ENCODE assay signal across 36 mouse cellular contexts in genomic region chr7:30842092-30842491, GRCm38 (mm10). TPM values are rescaled to one million over a fixed set of nuclear protein-coding genes. Genes with fewer than 3 reads are reported as not detected.
DNase-seq lines count a peak whose midpoint lies in the region; ATAC-seq and TF ChIP-seq lines count a peak whose summit lies in the region.
"Had no signal": no experiment of that assay in that cellular context is flagged by ENCODE, and none has a peak within 500 bp of the region (broad histone marks: within the 10 kb centered on the region; RNA-seq: fewer than 3 reads in every experiment).

No protein-coding gene starts in this region.

- TF ChIP-seq CTCF in lung, adult 2 months (IDR thresholded peaks at IDR 0.05; ENCODE audit: insufficient read depth, low read length) = no peak
- no peak for TF ChIP-seq CTCF in G1E (IDR thresholded peaks at IDR 0.05; ENCODE audit: low read depth, low read length)

- H3K27me3 ChIP-seq in G1E (ENCODE audit: insufficient read depth, low read length) = peaks cover 4% of the 10 kb centered on the region; the same call in 1 of the 2 replicates
- H3K27me3 ChIP-seq in splenic B cell, adult 2 months (ENCODE audit: control insufficient read depth, insufficient read depth, low read length, poor library complexity, severe bottlenecking) = no peaks in the 10 kb centered on the region
- H3K27me3 ChIP-seq: embryonic facial prominence, embryonic 13.5 days; hindbrain, embryonic 13.5 days; liver, embryonic 13.5 days; lung, embryonic 15.5 days; megakaryocyte, embryonic 14.5 days; midbrain, embryonic 13.5 days; neural tube, embryonic 12.5 days had no signal

- H3K4me3 ChIP-seq in lung, adult 2 months (replicated peaks; ENCODE audit: extremely low read depth, low read depth, low read length) = no peak overlapping the region
- H3K4me3 ChIP-seq in G1E (ENCODE audit: low read depth, low read length) = no peak overlapping the region
- H3K4me3 ChIP-seq: embryonic facial prominence, embryonic 13.5 days; erythroblast, embryonic 14.5 days; gastrocnemius, adult 2 months; heart, embryonic 13.5 days; hindbrain, embryonic 13.5 days; left cerebral cortex, adult 2 months; liver, embryonic 13.5 days; lung, embryonic 15.5 days; megakaryocyte, embryonic 14.5 days; midbrain, embryonic 13.5 days; neural tube, embryonic 12.5 days had no signal

- DNase-seq in lung, postnatal 36 days = peak; percentile 15
- DNase-seq in lung, adult 2 months = no peak
- DNase-seq in G1E (ENCODE audit: low spot score) (peak; percentile 11), MN1 (ENCODE audit: low spot score) (no peak)
- DNase-seq in splenic B cell, adult 2 months (ENCODE audit: low read depth, low spot score) = peak; percentile 90
- no peak for DNase-seq in embryo, embryonic 10.5 days (ENCODE audit: low spot score)
- DNase-seq in urinary bladder, adult 18-20 months (ENCODE audit: low spot score in 2 of 2) = no peak
- DNase-seq: adrenal gland, postnatal 36 days; cerebellum, adult 11-12 months; cerebellum, postnatal 10 days; embryo, embryonic 11 days; gastrocnemius, adult 2 months; heart, postnatal 14 days; kidney, adult 18-20 months; liver, embryonic 13.5 days; retina, postnatal 1 day had no signal

- H3K36me3 ChIP-seq in G1E (replicated peaks) = no peaks in the 10 kb centered on the region
- no peaks in the 10 kb centered on the region for H3K36me3 ChIP-seq in splenic B cell, adult 2 months (ENCODE audit: control insufficient read depth, insufficient read depth, low read length, poor library complexity, severe bottlenecking)
- H3K36me3 ChIP-seq: embryonic facial prominence, embryonic 13.5 days; heart, embryonic 13.5 days; hindbrain, embryonic 13.5 days; liver, embryonic 13.5 days; lung, embryonic 15.5 days; midbrain, embryonic 13.5 days; neural tube, embryonic 12.5 days had no signal

- WGBS in lung, adult 2 months = 68% methylated on average over 5 of the region's 5 CpGs

- H3K9me3 ChIP-seq in G1E (replicated peaks) = no peaks in the 10 kb centered on the region
- H3K9me3 ChIP-seq: embryonic facial prominence, embryonic 13.5 days; heart, embryonic 13.5 days; hindbrain, embryonic 13.5 days; liver, embryonic 13.5 days; lung, embryonic 15.5 days; megakaryocyte, embryonic 14.5 days; midbrain, embryonic 13.5 days; neural tube, embryonic 12.5 days had no signal

- ATAC-seq in G1E (ENCODE audit: extremely low read depth, insufficient number of reproducible peaks, low FRiP score, poor library complexity, severe bottlenecking) = peak; percentile 55; the same call in 1 of the 2 replicates
- ATAC-seq in hematopoietic stem cell, adult 5-6 weeks (replicated peaks in 1 of 2; ENCODE audit: insufficient read depth in 1 of 2, low FRiP score in 2 of 2, low TSS enrichment in 1 of 2, low read depth in 1 of 2, poor library complexity in 2 of 2, severe bottlenecking in 2 of 2) = peak; percentile 81 to 92
- ATAC-seq: forebrain, embryonic 14.5 days; midbrain, embryonic 13.5 days; Patski had no signal

- no peak for TF ChIP-seq POLR2A in lung, adult 2 months (IDR thresholded peaks at IDR 0.05; ENCODE audit: borderline replicate concordance, extremely low read depth, low read depth, low read length)

- H3K4me1 ChIP-seq in lung, adult 2 months (ENCODE audit: control insufficient read depth, insufficient read depth, low read length) = no peaks in the 10 kb centered on the region
- peaks cover 25% of the 10 kb centered on the region for H3K4me1 ChIP-seq in G1E (ENCODE audit: insufficient read depth, low read depth, low read length)
- H3K4me1 ChIP-seq: lung, embryonic 15.5 days had no signal

RNA-seq across cellular contexts. Expression of gene Ffar3, which starts 13.9 kb away (rescaled TPM):
- polyA plus RNA-seq in lung, adult 2 months (2012; rRNA removed) = not detected in 2 replicates
- total RNA-seq in G1E (2014; fragmentation: Nextera tagmentation) = not detected in 2 replicates
- 0.12 TPM in 1 of 2 replicates, not detected in the other for total RNA-seq in G1E (2017)
- not detected in 2 replicates for polyA plus RNA-seq in G1E (2012)
- not detected in 2 replicates for total RNA-seq in hematopoietic stem cell, adult 5-6 weeks (2017)
- total RNA-seq: gastrocnemius, adult 2 months; heart, postnatal 14 days; layer of hippocampus, postnatal 10 days; left cerebral cortex, adult 2 months; left cerebral cortex, postnatal 36 days had no signal
- polyA plus RNA-seq: embryonic facial prominence, embryonic 13.5 days; erythroblast, embryonic 14.5 days; forebrain, embryonic 14.5 days; frontal cortex, adult 2 months; gonadal fat pad, adult 2 months; heart, embryonic 13.5 days; limb, embryonic 14.5 days; liver, embryonic 13.5 days; lung, embryonic 15.5 days; midbrain, embryonic 13.5 days; neural tube, embryonic 12.5 days; Patski; thymus, postnatal 0 days; urinary bladder, adult 2 months had no signal

RNA-seq across cellular contexts. Expression of gene Ffar2, which starts 18.5 kb away (rescaled TPM):
- 3.0 and 5.2 TPM in 2 replicates for polyA plus RNA-seq in lung, adult 2 months (2012; rRNA removed)
- total RNA-seq in G1E (2014; fragmentation: Nextera tagmentation) (not detected in 2 replicates), G1E (2017) (0.23 and 0.33 TPM in 2 replicates)
- 0.31 and 0.34 TPM in 2 replicates for polyA plus RNA-seq in G1E (2012)
- total RNA-seq in hematopoietic stem cell, adult 5-6 weeks (2017) = 31.8 and 42.8 TPM in 2 replicates
- total RNA-seq: left cerebral cortex, adult 2 months; left cerebral cortex, postnatal 36 days had no signal
- polyA plus RNA-seq: embryonic facial prominence, embryonic 13.5 days; erythroblast, embryonic 14.5 days; heart, embryonic 13.5 days; Patski had no signal

RNA-seq across cellular contexts. Expression of gene Ffar1, which starts 19.3 kb away (rescaled TPM):
- 0.78 and 1.3 TPM in 2 replicates for polyA plus RNA-seq in lung, adult 2 months (2012; rRNA removed)
- total RNA-seq in G1E (2014; fragmentation: Nextera tagmentation) (not detected in 2 replicates), G1E (2017) (0.06 and 0.11 TPM in 2 replicates)
- not detected in 2 replicates for polyA plus RNA-seq in G1E (2012)
- total RNA-seq in hematopoietic stem cell, adult 5-6 weeks (2017) = not detected in 2 replicates
- total RNA-seq: adrenal gland, adult 18-20 months; adrenal gland, postnatal 36 days; gastrocnemius, adult 2 months; heart, postnatal 14 days; layer of hippocampus, postnatal 10 days; left cerebral cortex, adult 2 months; left cerebral cortex, postnatal 36 days had no signal
- polyA plus RNA-seq: embryonic facial prominence, embryonic 13.5 days; erythroblast, embryonic 14.5 days; forebrain, embryonic 14.5 days; frontal cortex, adult 2 months; heart, embryonic 13.5 days; hindbrain, embryonic 13.5 days; liver, embryonic 13.5 days; lung, embryonic 15.5 days; midbrain, embryonic 13.5 days; neural tube, embryonic 12.5 days; Patski; thymus, postnatal 0 days; urinary bladder, adult 2 months had no signal

RNA-seq across cellular contexts. Expression of gene Cd22, which starts 38.0 kb away (rescaled TPM):
- 14.4 and 19.3 TPM in 2 replicates for polyA plus RNA-seq in lung, adult 2 months (2012; rRNA removed)
- total RNA-seq in G1E (2014; fragmentation: Nextera tagmentation) = not detected in 2 replicates
- 0.22 TPM in 1 of 2 replicates, not detected in the other for total RNA-seq in G1E (2017)
- not detected in 2 replicates for polyA plus RNA-seq in G1E (2012)
- total RNA-seq in hematopoietic stem cell, adult 5-6 weeks (2017) = not detected in 2 replicates
- total RNA-seq: layer of hippocampus, postnatal 10 days; left cerebral cortex, adult 2 months; left cerebral cortex, postnatal 36 days had no signal
- polyA plus RNA-seq: embryonic facial prominence, embryonic 13.5 days; erythroblast, embryonic 14.5 days; forebrain, embryonic 14.5 days; heart, embryonic 13.5 days; hindbrain, embryonic 13.5 days; midbrain, embryonic 13.5 days; neural tube, embryonic 12.5 days; Patski had no signal

RNA-seq across cellular contexts. Expression of gene Krtdap, which starts 54.4 kb away (rescaled TPM):
- 307 TPM in 1 of 2 replicates, not detected in the other for polyA plus RNA-seq in lung, adult 2 months (2012; rRNA removed)
- total RNA-seq in G1E (2014; fragmentation: Nextera tagmentation) (not detected in 2 replicates), G1E (2017) (not detected in 2 replicates)
- polyA plus RNA-seq in G1E (2012) = not detected in 2 replicates
- total RNA-seq in hematopoietic stem cell, adult 5-6 weeks (2017) = not detected in 2 replicates
- total RNA-seq: heart, postnatal 14 days; layer of hippocampus, postnatal 10 days; left cerebral cortex, adult 2 months; left cerebral cortex, postnatal 36 days had no signal
- polyA plus RNA-seq: erythroblast, embryonic 14.5 days; forebrain, embryonic 14.5 days; frontal cortex, adult 2 months; hindbrain, embryonic 13.5 days; midbrain, embryonic 13.5 days; neural tube, embryonic 12.5 days; Patski had no signal

Comparison
In these comparisons a context has a peak if more than half of its experiments do, and no peak if none do; other contexts are left out.
1. DNase-seq: peak in lung, postnatal 36 days (single experiment), G1E (single experiment) and splenic B cell, adult 2 months (single experiment); none in lung, adult 2 months (single experiment), embryo, embryonic 10.5 days (single experiment), urinary bladder, adult 18-20 months (0 of 2) and MN1 (single experiment).
2. RNA of gene Ffar2, which starts 18.5 kb away (total RNA-seq): 31.8 to 42.8 TPM in hematopoietic stem cell, adult 5-6 weeks; 0.23 to 0.33 TPM in G1E; every median in the first group is over 10 times any median in the second.